Mouse (Mus musculus): ENCODE results near the gene Dbr1. TPM values are rescaled to one million over a fixed set of nuclear protein-coding genes. Genes with fewer than 3 reads are reported as not detected.

Dbr1 gene
- polyA plus RNA-seq, 1 experiment from 2014 or later: 22.0 TPM

GRCm38 (mm10) chr9:99558824-99559556 lies 16.6 kb upstream of the Dbr1 start:
- WGBS (ENCODE audit: insufficient replicate concordance): 81% methylated on average over 7 of the region's 7 CpGs
- Histone ChIP-seq H3K27ac (ENCODE audit: low read depth, low read length) (no peak overlapping the region), H3K9ac (ENCODE audit: low read depth, low read length) (no peak overlapping the region)

GRCm38 (mm10) chr9:99559557-99559904 lies 16.1 kb upstream of the Dbr1 start:
- no peak overlapping the region for H3K4me2 ChIP-seq
- peaks cover 4% of the 10 kb centered on the region; the same call in 1 of the 2 replicates for H3K4me1 ChIP-seq (ENCODE audit: control insufficient read depth, insufficient read depth, low read length)

More at GRCm38 (mm10) chr9:99558824-99559556, 16.6 kb upstream of the Dbr1 start:
- H3K4me2 ChIP-seq: no peak overlapping the region
- no peak for ATAC-seq (replicated peaks; ENCODE audit: insufficient number of reproducible peaks, low FRiP score, low TSS enrichment)
- H3K36me3 ChIP-seq (ENCODE audit: control insufficient read depth, insufficient read depth, low read length): no peaks in the 10 kb centered on the region
- no peaks in the 10 kb centered on the region for H3K9me3 ChIP-seq (replicated peaks; ENCODE audit: control insufficient read depth, low read length)
- H3K4me1 ChIP-seq (ENCODE audit: control insufficient read depth, insufficient read depth, low read length): peaks cover 4% of the 10 kb centered on the region; the same call in 1 of the 2 replicates
- no peaks in the 10 kb centered on the region for H3K27me3 ChIP-seq (ENCODE audit: control insufficient read depth, insufficient read depth, low read length)
- no peak overlapping the region for H3K4me3 ChIP-seq (ENCODE audit: low read depth, low read length)

GRCm38 (mm10) chr9:99560389-99560788 lies 15.2 kb upstream of the Dbr1 start:
- no peak for ATAC-seq (replicated peaks; ENCODE audit: insufficient number of reproducible peaks, low FRiP score, low TSS enrichment)
- Histone ChIP-seq H3K9ac (ENCODE audit: low read depth, low read length) (no peak overlapping the region), H3K4me3 (ENCODE audit: low read depth, low read length) (no peak overlapping the region), H3K4me1 (ENCODE audit: control insufficient read depth, insufficient read depth, low read length) (peaks cover 4% of the 10 kb centered on the region; the same call in 1 of the 2 replicates), H3K27ac (ENCODE audit: low read depth, low read length) (no peak overlapping the region), H3K9me3 (replicated peaks; ENCODE audit: control insufficient read depth, low read length) (no peaks in the 10 kb centered on the region), H3K4me2 (no peak overlapping the region), H3K36me3 (ENCODE audit: control insufficient read depth, insufficient read depth, low read length) (no peaks in the 10 kb centered on the region), H3K27me3 (ENCODE audit: control insufficient read depth, insufficient read depth, low read length) (no peaks in the 10 kb centered on the region)
- WGBS (ENCODE audit: insufficient replicate concordance): 95% methylated on average over 3 of the region's 3 CpGs

More at GRCm38 (mm10) chr9:99559557-99559904, 16.1 kb upstream of the Dbr1 start:
- H3K27me3 ChIP-seq (ENCODE audit: control insufficient read depth, insufficient read depth, low read length): no peaks in the 10 kb centered on the region
- no peak overlapping the region for H3K27ac ChIP-seq (ENCODE audit: low read depth, low read length)
- H3K9ac ChIP-seq (ENCODE audit: low read depth, low read length): no peak overlapping the region
- no peaks in the 10 kb centered on the region for H3K9me3 ChIP-seq (replicated peaks; ENCODE audit: control insufficient read depth, low read length)
- no peak overlapping the region for H3K4me3 ChIP-seq (ENCODE audit: low read depth, low read length)
- ATAC-seq (replicated peaks; ENCODE audit: insufficient number of reproducible peaks, low FRiP score, low TSS enrichment): no peak
- H3K36me3 ChIP-seq (ENCODE audit: control insufficient read depth, insufficient read depth, low read length): no peaks in the 10 kb centered on the region

GRCm38 (mm10) chr9:99563714-99564113 lies 11.9 kb upstream of the Dbr1 start:
- H3K4me1 ChIP-seq (ENCODE audit: control insufficient read depth, insufficient read depth, low read length): peaks cover 5% of the 10 kb centered on the region; the same call in 1 of the 2 replicates
- H3K36me3 ChIP-seq (ENCODE audit: control insufficient read depth, insufficient read depth, low read length): no peaks in the 10 kb centered on the region
- WGBS (ENCODE audit: insufficient replicate concordance): 17% methylated on average over 11 of the region's 11 CpGs
- no peaks in the 10 kb centered on the region for H3K9me3 ChIP-seq (replicated peaks; ENCODE audit: control insufficient read depth, low read length)
- no peak overlapping the region for H3K27ac ChIP-seq (ENCODE audit: low read depth, low read length)
- H3K4me2 ChIP-seq: no peak overlapping the region
- no peak overlapping the region for H3K9ac ChIP-seq (ENCODE audit: low read depth, low read length)
- no peak for ATAC-seq (replicated peaks; ENCODE audit: insufficient number of reproducible peaks, low FRiP score, low TSS enrichment)
- H3K27me3 ChIP-seq (ENCODE audit: control insufficient read depth, insufficient read depth, low read length): no peaks in the 10 kb centered on the region
- H3K4me3 ChIP-seq (ENCODE audit: low read depth, low read length): no peak overlapping the region

- ATAC-seq (replicated peaks; ENCODE audit: insufficient number of reproducible peaks, low FRiP score, low TSS enrichment): no peak; the same call in 1 of the 2 replicates
Measured at GRCm38 (mm10) chr9:99568023-99568346, 7.6 kb upstream of the Dbr1 start.

GRCm38 (mm10) chr9:99568347-99569070 lies 7.1 kb upstream of the Dbr1 start, which contains the start of gene Armc8:
TSS of gene Armc8 (minus strand) at chr9:99568899.
- Histone ChIP-seq H3K4me1 (ENCODE audit: control insufficient read depth, insufficient read depth, low read length) (peaks cover 5% of the 10 kb centered on the region; the same call in 1 of the 2 replicates), H3K4me3 (ENCODE audit: low read depth, low read length) (peak within 1 kb of the TSS; percentile 57), H3K27me3 (ENCODE audit: control insufficient read depth, insufficient read depth, low read length) (no peaks in the 10 kb centered on the region; the same call in 1 of the 2 replicates), H3K9me3 (replicated peaks; ENCODE audit: control insufficient read depth, low read length) (no peaks in the 10 kb centered on the region), H3K4me2 (peak within 1 kb of the TSS; percentile 88), H3K9ac (ENCODE audit: low read depth, low read length) (peak within 1 kb of the TSS; percentile 98), H3K27ac (ENCODE audit: low read depth, low read length) (peak within 1 kb of the TSS; percentile 97), H3K36me3 (ENCODE audit: control insufficient read depth, insufficient read depth, low read length) (no peaks in the 10 kb centered on the region)
- ATAC-seq (replicated peaks; ENCODE audit: insufficient number of reproducible peaks, low FRiP score, low TSS enrichment): peak; percentile 95
- under 1% methylated on average over 69 of the region's 70 CpGs for WGBS (ENCODE audit: insufficient replicate concordance)

More at GRCm38 (mm10) chr9:99568023-99568346, 7.6 kb upstream of the Dbr1 start:
- H3K27ac ChIP-seq (ENCODE audit: low read depth, low read length): peak overlapping the region; percentile 97
- peak overlapping the region; percentile 57 for H3K4me3 ChIP-seq (ENCODE audit: low read depth, low read length)
- no peaks in the 10 kb centered on the region for H3K36me3 ChIP-seq (ENCODE audit: control insufficient read depth, insufficient read depth, low read length)
- no peaks in the 10 kb centered on the region; the same call in 1 of the 2 replicates for H3K27me3 ChIP-seq (ENCODE audit: control insufficient read depth, insufficient read depth, low read length)
- WGBS (ENCODE audit: insufficient replicate concordance): 3% methylated on average over 15 of the region's 15 CpGs
- peak overlapping the region; percentile 98 for H3K9ac ChIP-seq (ENCODE audit: low read depth, low read length)
- H3K4me1 ChIP-seq (ENCODE audit: control insufficient read depth, insufficient read depth, low read length): peaks cover 5% of the 10 kb centered on the region; the same call in 1 of the 2 replicates
- no peaks in the 10 kb centered on the region for H3K9me3 ChIP-seq (replicated peaks; ENCODE audit: control insufficient read depth, low read length)
- H3K4me2 ChIP-seq: peak overlapping the region; percentile 88

- peak overlapping the region; percentile 97 for H3K27ac ChIP-seq (ENCODE audit: low read depth, low read length)
- ATAC-seq (replicated peaks; ENCODE audit: insufficient number of reproducible peaks, low FRiP score, low TSS enrichment): no peak
- H3K4me3 ChIP-seq (ENCODE audit: low read depth, low read length): peak overlapping the region; percentile 57
- WGBS (ENCODE audit: insufficient replicate concordance): 2% methylated on average over 9 of the region's 9 CpGs
- H3K36me3 ChIP-seq (ENCODE audit: control insufficient read depth, insufficient read depth, low read length): no peaks in the 10 kb centered on the region
- peaks cover 5% of the 10 kb centered on the region; the same call in 1 of the 2 replicates for H3K4me1 ChIP-seq (ENCODE audit: control insufficient read depth, insufficient read depth, low read length)
- H3K27me3 ChIP-seq (ENCODE audit: control insufficient read depth, insufficient read depth, low read length): no peaks in the 10 kb centered on the region; the same call in 1 of the 2 replicates
- peak overlapping the region; percentile 88 for H3K4me2 ChIP-seq
- peak overlapping the region; percentile 98 for H3K9ac ChIP-seq (ENCODE audit: low read depth, low read length)
- no peaks in the 10 kb centered on the region for H3K9me3 ChIP-seq (replicated peaks; ENCODE audit: control insufficient read depth, low read length)
Measured at GRCm38 (mm10) chr9:99569071-99569397, 6.6 kb upstream of the Dbr1 start.

GRCm38 (mm10) chr9:99580655-99581054 lies 5.1 kb downstream of the Dbr1 start:
- Histone ChIP-seq H3K9me3 (replicated peaks; ENCODE audit: control insufficient read depth, low read length) (no peaks in the 10 kb centered on the region), H3K27me3 (ENCODE audit: control insufficient read depth, insufficient read depth, low read length) (no peaks in the 10 kb centered on the region), H3K36me3 (ENCODE audit: control insufficient read depth, insufficient read depth, low read length) (peaks cover 16% of the 10 kb centered on the region), H3K4me3 (ENCODE audit: low read depth, low read length) (no peak overlapping the region), H3K9ac (ENCODE audit: low read depth, low read length) (no peak overlapping the region), H3K4me1 (ENCODE audit: control insufficient read depth, insufficient read depth, low read length) (no peaks in the 10 kb centered on the region), H3K27ac (ENCODE audit: low read depth, low read length) (no peak overlapping the region), H3K4me2 (no peak overlapping the region)
- WGBS (ENCODE audit: insufficient replicate concordance): 49% methylated on average over 2 of the region's 2 CpGs
- ATAC-seq (replicated peaks; ENCODE audit: insufficient number of reproducible peaks, low FRiP score, low TSS enrichment): no peak

Measured in heart, embryonic 11.5 days (tissue).